Mouse (Mus musculus) bone marrow, adult 2 months (tissue): Measurements from ENCODE around the gene Rgl1. TPM values are rescaled to one million over a fixed set of nuclear protein-coding genes. Genes with fewer than 3 reads are reported as not detected.

ENCODE experiments used
- H3K27ac ChIP-seq: fragments of 200-500 bp; 2 replicates; pipeline ENCODE4 v1.5.1; 2012; ENCODE audit warnings: low read depth, mild to moderate bottlenecking, control low read depth, inconsistent platforms, low read length; ENCODE audit not compliant: control insufficient read depth, poor library complexity, insufficient read depth
- H3K4me1 ChIP-seq: fragments of 200-500 bp; 2 replicates; pipeline ENCODE4 v1.6.1; 2011; ENCODE audit warnings: low read length; ENCODE audit not compliant: control insufficient read depth, insufficient read depth
- H3K4me3 ChIP-seq: fragments of 200-500 bp; replicated peaks from 2 replicates; pipeline ENCODE3; 2011; ENCODE audit warnings: mild to moderate bottlenecking, low read depth, low read length, control low read depth; ENCODE audit not compliant: control insufficient read depth
- CTCF ChIP-seq: fragments of 200-500 bp; IDR thresholded peaks from 2 replicates; pipeline ENCODE4 v1.5.1; 2011; ENCODE audit warnings: low read length, control low read depth; ENCODE audit not compliant: control insufficient read depth, insufficient read depth
- POLR2A ChIP-seq: fragments of 200-500 bp; IDR thresholded peaks from 2 replicates; pipeline ENCODE4 v1.6.1; 2011; ENCODE audit warnings: low read depth, mild to moderate bottlenecking, control low read depth, low read length, borderline replicate concordance; ENCODE audit not compliant: control insufficient read depth
- WGBS: fragments of 180-500 bp; shearing (Covaris S2); methylation state at CpG from one replicate; pipeline ENCODE4 v1.1.7; 2018; 5-methylcytosine and 5-hydroxymethylcytosine counted together
- polyA plus RNA-seq: library from polyadenylated mRNA; stranded (reverse); fragments of >200 nt; gene quantifications from 2 replicates; pipeline ENCODE4 v1.2.4, GENCODE M21; 2011; ENCODE audit warnings: low replicate concordance; ENCODE audit not compliant: missing spikeins, insufficient read depth, insufficient read length

Gene Rgl1
- polyA plus RNA-seq, 1 experiment = 9.2 TPM

- WGBS = 80% methylated on average over 13 of the region's 13 CpGs
- no peak overlapping the region for H3K4me3 ChIP-seq
Measured at GRCm38 (mm10) chr1:152800633-152801176, 34.6 kb upstream of the Rgl1 start.

GRCm38 (mm10) chr1:152799897-152800296 is 33.7 kb upstream of the Rgl1 start, which contains the start of gene Ncf2:
Gene Ncf2, plus strand, starts transcription at chr1:152800194.
- no peak for TF ChIP-seq CTCF
- Histone ChIP-seq H3K4me1 (peaks cover 5% of the 10 kb centered on the region; the same call in 1 of the 2 replicates), H3K4me3 (no peak within 1 kb of the TSS), H3K27ac (no peak within 1 kb of the TSS)
- WGBS = 35% methylated on average over 2 of the region's 2 CpGs

More at GRCm38 (mm10) chr1:152800633-152801176, 34.6 kb upstream of the Rgl1 start:
- no peak for TF ChIP-seq CTCF
- no peak for TF ChIP-seq POLR2A
- Histone ChIP-seq H3K4me1 (peaks cover 5% of the 10 kb centered on the region; the same call in 1 of the 2 replicates), H3K27ac (no peak overlapping the region)

- H3K27ac ChIP-seq = peak overlapping the region; percentile 72
- peaks cover 3% of the 10 kb centered on the region; the same call in 1 of the 2 replicates for H3K4me1 ChIP-seq
- WGBS = 7% methylated on average over 9 of the region's 9 CpGs
Measured at GRCm38 (mm10) chr1:152798125-152798524, 32.0 kb upstream of the Rgl1 start.

GRCm38 (mm10) chr1:152796683-152797263 is 30.6 kb upstream of the Rgl1 start:
- H3K4me1 ChIP-seq = peaks cover 3% of the 10 kb centered on the region; the same call in 1 of the 2 replicates
- WGBS = 70% methylated on average over 8 of the region's 8 CpGs

More at GRCm38 (mm10) chr1:152798125-152798524, 32.0 kb upstream of the Rgl1 start:
- H3K4me3 ChIP-seq = no peak overlapping the region
- TF ChIP-seq CTCF (no peak), POLR2A (no peak)

GRCm38 (mm10) chr1:152795688-152796255 is 29.6 kb upstream of the Rgl1 start:
- WGBS = 62% methylated on average over 8 of the region's 8 CpGs
- Histone ChIP-seq H3K4me1 (peaks cover 3% of the 10 kb centered on the region; the same call in 1 of the 2 replicates), H3K27ac (0 out of 2 replicates have a peak overlapping the region, but pooled peaks have one; percentile 13), H3K4me3 (no peak overlapping the region)
- no peak for TF ChIP-seq POLR2A
- no peak for TF ChIP-seq CTCF

More at GRCm38 (mm10) chr1:152796683-152797263, 30.6 kb upstream of the Rgl1 start:
- TF ChIP-seq CTCF = no peak
- no peak for TF ChIP-seq POLR2A
- H3K27ac ChIP-seq = no peak overlapping the region; the same call in 1 of the 2 replicates
- no peak overlapping the region for H3K4me3 ChIP-seq

- 76% methylated on average over 6 of the region's 6 CpGs for WGBS
- TF ChIP-seq CTCF = no peak
- TF ChIP-seq POLR2A = no peak
Measured at GRCm38 (mm10) chr1:152793495-152794130, 27.5 kb upstream of the Rgl1 start.

GRCm38 (mm10) chr1:152792736-152793494 is 26.8 kb upstream of the Rgl1 start:
- WGBS = 66% methylated on average over 12 of the region's 12 CpGs
- no peak overlapping the region for H3K27ac ChIP-seq
- no peak for TF ChIP-seq POLR2A
- TF ChIP-seq CTCF = no peak
- H3K4me1 ChIP-seq = peaks cover 3% of the 10 kb centered on the region; the same call in 1 of the 2 replicates
- no peak overlapping the region for H3K4me3 ChIP-seq

More at GRCm38 (mm10) chr1:152793495-152794130, 27.5 kb upstream of the Rgl1 start:
- no peak overlapping the region for H3K27ac ChIP-seq
- peaks cover 3% of the 10 kb centered on the region; the same call in 1 of the 2 replicates for H3K4me1 ChIP-seq
- no peak overlapping the region for H3K4me3 ChIP-seq
